Mouse (Mus musculus): ENCODE results near the gene G3bp1.

The G3bp1 gene

GRCm38 (mm10) chr11:55464707-55465106 lies 4.8 kb upstream of the G3bp1 start:
- DNase-seq (ENCODE audit: low spot score in 2 of 2), result no peak

- no peak for DNase-seq (ENCODE audit: low spot score in 2 of 2)
Observed at GRCm38 (mm10) chr11:55465177-55465576, 4.3 kb upstream of the G3bp1 start.

DNA sequence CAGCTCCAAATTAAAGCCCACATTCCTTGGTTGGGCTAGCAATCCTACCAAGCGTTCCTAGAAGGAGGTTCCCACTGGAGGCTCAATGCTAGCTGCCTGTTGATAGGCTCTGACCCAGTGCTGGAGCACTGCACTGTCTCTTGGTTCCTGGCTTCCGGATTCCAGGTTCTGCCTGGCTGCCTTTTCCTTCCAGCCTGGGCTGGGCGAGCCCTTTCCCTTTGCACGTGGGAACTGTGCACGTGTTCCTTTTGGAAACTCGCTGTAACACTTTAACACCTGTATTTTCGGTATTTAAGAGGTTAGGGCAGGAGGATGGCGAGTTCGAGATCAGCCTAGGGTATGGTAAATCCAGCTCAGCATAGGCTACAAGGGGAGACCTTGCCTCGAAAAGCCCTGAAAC lies 1.5 kb upstream of the G3bp1 start:
- no peak for DNase-seq (ENCODE audit: low spot score in 2 of 2)

GRCm38 (mm10) chr11:55468611-55469047 lies 856 bp upstream of the G3bp1 start:
- no peak for DNase-seq (ENCODE audit: low spot score in 2 of 2)

DNA sequence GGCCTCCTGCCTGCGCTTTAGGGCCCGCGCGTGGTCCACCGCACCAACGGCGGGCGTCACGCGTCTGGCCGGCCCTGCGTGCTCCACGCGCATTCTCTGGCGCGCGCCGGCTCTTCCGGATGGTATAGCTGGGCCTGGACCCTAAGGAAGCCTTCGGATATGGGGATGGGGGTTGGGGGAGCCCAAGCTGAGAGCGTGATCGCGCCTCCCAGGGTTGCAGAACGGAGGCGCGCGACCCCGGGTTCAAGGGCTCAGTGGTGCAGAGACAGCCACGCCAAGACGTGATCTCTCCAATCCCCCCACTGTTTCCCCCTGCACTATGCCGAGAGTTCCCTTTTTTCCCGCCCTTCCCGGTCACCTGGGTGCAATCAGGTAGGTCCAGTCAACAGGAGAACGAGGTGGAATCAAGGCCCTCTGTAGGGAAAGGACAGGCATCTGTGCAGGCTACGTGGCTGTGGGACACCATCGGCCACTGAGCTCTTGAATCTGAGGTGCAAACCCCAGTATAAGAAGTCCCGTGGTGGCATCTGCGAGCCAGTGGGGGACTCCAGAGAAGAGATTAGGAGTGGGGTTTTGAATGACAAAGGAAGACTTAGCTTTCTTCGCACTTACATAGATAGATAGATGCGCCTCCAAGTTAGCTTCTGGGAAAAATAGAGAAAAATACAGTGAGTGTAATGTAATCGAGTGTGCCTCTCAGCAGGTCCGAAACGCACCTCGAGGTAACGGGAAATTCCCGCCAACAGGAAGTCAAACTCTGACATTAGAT lies 622 bp downstream of the G3bp1 start:
- no peak for DNase-seq (ENCODE audit: low spot score in 2 of 2)

- no peak for DNase-seq (ENCODE audit: low spot score in 2 of 2)
Observed at GRCm38 (mm10) chr11:55470761-55471160, 1.3 kb downstream of the G3bp1 start.

- no peak for DNase-seq (ENCODE audit: low spot score in 2 of 2)
Observed at GRCm38 (mm10) chr11:55471467-55471866, 2.0 kb downstream of the G3bp1 start.

DNA sequence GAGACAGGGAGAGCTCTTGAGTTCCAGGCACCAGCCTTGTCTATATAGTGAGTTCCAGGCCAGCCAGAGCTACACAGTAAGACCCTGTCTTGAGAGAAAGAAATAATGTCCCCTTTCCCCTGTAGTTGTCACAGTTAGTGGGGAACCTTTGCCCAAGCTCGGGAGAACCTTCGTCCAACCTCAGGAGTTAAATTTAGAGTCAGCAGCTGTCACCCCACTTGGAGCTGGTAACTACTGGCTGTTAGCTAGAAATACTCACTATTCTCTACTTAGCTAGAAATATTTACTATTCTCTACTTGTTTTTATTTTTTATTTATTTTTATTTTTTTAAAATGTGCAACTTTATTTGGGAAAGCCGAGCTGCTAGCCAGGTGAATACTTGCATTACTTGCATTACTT lies 3.7 kb downstream of the G3bp1 start:
- no peak for DNase-seq (ENCODE audit: low spot score in 2 of 2)

GRCm38 (mm10) chr11:55485443-55485842 lies 16.0 kb downstream of the G3bp1 start:
- no peak for DNase-seq (ENCODE audit: low spot score in 2 of 2)

GRCm38 (mm10) chr11:55496158-55496557 lies 26.7 kb downstream of the G3bp1 start:
- DNase-seq (ENCODE audit: low spot score in 2 of 2), result no peak

DNA sequence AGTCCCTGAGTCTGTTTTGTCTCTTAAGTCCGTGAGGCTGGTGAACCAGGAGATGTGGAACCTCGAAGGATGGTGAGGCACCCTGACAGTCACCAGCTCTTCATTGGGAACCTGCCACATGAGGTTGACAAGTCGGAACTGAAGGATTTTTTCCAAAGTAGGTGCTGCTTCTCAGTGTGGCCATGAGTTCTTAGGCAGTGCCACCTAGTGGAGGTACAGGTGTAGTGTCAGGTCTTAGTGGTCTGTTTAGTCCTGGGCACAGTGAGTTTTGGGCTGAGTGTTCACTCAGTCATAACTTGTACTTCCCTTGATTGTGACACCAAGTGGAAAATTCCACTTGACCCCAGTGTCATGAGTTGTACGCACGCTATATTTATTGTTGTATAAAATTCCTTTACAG lies 28.4 kb downstream of the G3bp1 start:
- DNase-seq (ENCODE audit: low spot score in 2 of 2), result no peak

DNA sequence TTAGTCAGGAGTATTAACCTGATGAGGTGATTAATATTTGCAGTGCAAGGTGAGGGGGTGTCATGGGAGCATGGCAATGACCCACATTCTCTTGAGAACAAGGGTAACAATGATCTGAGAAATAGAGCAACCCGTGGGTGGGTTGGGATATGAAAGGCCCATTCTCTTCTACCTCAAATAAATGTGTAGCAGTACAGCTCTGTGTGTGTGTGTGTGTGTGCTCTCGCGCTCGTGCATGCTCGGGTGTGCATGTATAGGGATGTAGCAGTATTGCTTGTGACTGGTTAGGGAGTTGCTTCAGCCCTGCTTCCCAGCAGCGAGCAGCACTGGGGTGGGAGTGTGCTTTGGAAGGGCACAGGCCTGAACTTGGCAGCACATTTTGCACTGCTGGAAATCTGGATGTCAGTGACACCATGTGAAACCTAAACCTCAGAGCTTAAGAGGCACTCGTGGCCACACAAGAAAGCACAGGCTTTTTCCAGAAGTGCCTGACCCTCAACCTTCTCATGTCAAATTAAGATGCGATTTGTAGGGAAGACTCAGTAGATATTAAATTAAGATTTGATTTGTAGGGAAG lies 32.6 kb downstream of the G3bp1 start:
- no peak for DNase-seq (ENCODE audit: low spot score in 2 of 2)

DNA sequence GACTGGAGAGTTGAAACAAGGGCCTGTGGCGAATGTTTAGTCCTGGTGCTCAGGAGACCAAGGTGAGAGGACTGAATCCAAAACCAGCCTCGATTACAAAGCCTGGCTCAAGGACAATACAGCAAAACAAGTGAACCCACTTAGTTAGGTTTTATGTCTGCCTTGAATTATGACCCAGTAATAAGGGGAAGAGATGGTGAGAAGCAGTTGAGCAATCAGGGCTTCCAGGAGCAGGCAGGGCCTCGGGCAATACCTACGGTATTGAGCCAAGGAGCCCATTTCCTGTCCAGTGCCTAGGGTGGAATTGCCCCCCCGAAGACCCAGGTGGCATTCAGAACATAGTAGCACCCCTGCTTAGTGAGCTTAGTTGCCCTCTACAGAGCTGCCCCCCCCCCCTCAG lies 33.4 kb downstream of the G3bp1 start:
- DNase-seq (ENCODE audit: low spot score in 2 of 2), result no peak

GRCm38 (mm10) chr11:55505485-55505884 lies 36.0 kb downstream of the G3bp1 start:
- no peak for DNase-seq (ENCODE audit: low spot score in 2 of 2)

- no peak for DNase-seq (ENCODE audit: low spot score in 2 of 2)
Observed at GRCm38 (mm10) chr11:55511374-55511773, 41.9 kb downstream of the G3bp1 start.

DNA sequence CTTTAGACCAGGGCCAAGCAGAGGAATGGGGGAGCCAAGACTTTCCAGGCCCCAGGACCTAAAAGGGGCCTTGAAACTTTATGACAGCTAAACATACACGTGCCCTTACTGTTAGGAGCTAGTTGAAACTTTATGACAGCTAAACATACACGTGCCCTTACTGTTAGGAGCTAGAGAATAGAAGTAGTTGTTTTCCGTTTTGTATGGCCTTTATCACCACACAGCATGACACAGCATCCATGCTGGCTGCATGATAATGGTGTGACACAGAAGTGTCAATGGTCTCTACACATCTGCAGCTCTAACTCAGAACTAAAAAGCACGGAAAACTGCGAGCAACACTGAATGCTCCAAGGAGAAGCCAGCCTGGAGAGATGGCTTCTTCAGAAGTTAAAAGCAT lies 48.2 kb downstream of the G3bp1 start:
- DNase-seq (ENCODE audit: low spot score in 2 of 2), result no peak

DNA sequence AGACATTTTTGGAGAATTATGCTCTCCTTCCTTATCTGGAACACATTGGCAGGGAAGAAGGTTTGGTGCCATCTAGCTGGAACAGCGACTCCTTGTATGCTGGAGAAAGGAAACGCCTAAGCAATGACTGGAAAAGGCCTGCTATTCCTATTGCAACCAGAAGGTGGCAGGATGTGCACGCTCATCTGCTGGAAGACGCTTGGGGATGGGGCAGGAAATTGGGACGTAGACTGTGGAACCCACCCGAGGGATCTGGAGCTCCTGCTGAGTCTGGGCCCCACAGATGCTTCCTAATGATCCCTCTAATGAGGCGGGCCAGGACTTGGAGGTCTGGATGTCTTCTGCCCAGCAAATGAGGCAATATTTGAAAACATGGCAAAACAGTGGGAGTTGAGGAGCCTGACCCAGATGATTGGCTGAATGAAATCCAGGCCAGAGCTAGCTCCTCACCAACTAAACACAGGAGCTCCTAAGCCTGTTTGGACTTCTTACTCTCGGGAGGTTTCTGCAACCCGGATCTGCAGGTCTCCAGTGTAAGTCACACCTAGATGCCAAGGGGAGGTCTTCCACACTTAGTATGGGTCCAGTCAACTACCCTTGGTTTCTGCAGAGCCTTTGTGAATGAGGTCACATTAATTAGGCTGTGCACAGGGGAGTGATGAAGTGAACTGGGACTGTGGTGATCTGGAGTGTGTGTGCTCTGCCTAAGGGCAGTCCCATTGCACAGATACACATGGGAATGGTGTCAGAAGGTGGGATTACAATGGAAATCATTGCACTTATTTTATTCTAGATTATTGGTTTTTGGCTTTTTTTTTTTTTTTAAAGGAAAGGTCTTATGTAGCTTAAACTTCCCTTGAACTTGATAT lies 49.6 kb downstream of the G3bp1 start:
- DNase-seq (ENCODE audit: low spot score in 2 of 2), result peak; percentile 55 to 77

DNA sequence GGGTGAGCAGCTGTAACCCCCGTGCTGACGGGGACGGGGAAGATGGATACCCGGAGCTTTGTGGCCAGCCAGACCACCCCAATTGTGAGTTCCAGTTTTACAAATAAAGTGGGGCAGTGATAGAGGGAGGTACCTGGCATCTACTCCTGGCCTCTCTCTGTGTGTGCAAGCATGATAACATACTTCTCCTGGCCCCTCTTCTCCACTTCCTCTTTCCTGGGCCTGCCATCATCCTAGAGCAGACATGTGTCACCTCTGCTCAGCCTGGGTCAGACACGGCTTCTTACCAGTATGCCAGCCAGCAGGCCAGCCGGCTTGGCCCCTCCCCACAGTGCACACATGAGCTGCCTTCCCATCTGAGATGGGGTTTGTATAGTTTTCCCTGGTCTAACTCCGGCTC lies 61.3 kb downstream of the G3bp1 start:
- no peak for DNase-seq (ENCODE audit: low spot score in 2 of 2)

DNA sequence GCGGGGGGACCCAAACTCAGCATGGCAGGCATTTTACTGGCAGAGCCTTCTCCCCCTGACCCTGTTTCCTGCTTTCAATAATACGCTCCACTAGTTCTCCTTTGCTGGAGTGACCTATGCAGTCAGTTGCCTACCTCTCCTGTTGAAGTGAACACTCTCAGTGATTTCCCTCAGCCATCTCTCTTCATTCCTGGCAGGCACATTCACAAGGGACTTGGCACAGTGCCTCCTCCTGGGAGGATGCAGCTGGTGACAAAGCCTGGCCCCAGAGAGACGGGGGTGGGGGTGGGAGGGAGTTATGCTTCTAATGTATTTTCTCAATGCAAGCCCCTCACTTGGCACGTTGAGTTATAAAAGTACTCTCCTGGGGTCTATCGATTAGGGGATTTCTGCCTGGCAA lies 63.9 kb downstream of the G3bp1 start:
- DNase-seq (ENCODE audit: low spot score in 2 of 2), result peak; percentile 32 to 34

DNA sequence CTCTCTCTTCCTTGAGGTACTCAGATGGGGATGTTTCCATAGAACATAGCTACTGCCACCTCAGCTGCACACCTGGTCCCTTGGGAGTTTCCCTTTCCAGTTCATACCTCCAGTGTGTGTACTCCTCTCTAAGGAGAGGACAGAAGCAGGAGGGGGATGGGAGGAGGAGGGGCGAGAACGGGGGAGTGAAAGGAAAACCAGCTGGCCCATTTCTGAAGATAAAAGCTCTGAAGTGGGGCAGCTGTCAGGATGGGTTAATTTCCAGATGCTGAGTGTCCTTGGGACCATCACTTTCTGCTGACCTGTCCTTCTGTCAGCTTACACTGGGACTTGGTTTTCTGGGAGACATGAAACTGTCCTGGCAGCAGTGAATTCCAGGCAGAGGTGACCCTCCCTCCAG lies 65.3 kb downstream of the G3bp1 start:
- DNase-seq (ENCODE audit: low spot score in 2 of 2), result no peak

GRCm38 (mm10) chr11:55542128-55542527 lies 72.6 kb downstream of the G3bp1 start:
- no peak for DNase-seq (ENCODE audit: low spot score in 2 of 2)

GRCm38 (mm10) chr11:55542671-55543070 lies 73.2 kb downstream of the G3bp1 start:
- DNase-seq (ENCODE audit: low spot score in 2 of 2), result no peak

GRCm38 (mm10) chr11:55545690-55546089 lies 76.2 kb downstream of the G3bp1 start:
- DNase-seq (ENCODE audit: low spot score in 2 of 2), result no peak
